Mouse (Mus musculus) frontal cortex, postnatal 14 days (tissue): ENCODE data around the gene Tbcel.

Experiments used
- DNase-seq, 2 experiments: peaks; one replicate each; pipeline ENCODE4 v3.0.0; 2022; ENCODE audit warnings: low spot score in 2 of 2

The Tbcel gene

GRCm38 (mm10) chr9:42486913-42487312 is 20.7 kb downstream of the Tbcel start:
- DNase-seq, result no peak

- DNase-seq, result no peak
These were observed 22.9 kb downstream of the Tbcel start for GRCm38 (mm10) chr9:42484667-42485066.

- DNase-seq, result no peak
These were observed 24.7 kb downstream of the Tbcel start for GRCm38 (mm10) chr9:42482944-42483343.

- no peak for DNase-seq
These were observed 31.4 kb downstream of the Tbcel start for GRCm38 (mm10) chr9:42476166-42476565.

GRCm38 (mm10) chr9:42474244-42474643 is 33.4 kb downstream of the Tbcel start:
- no peak for DNase-seq

GRCm38 (mm10) chr9:42471921-42472747 is 35.5 kb downstream of the Tbcel start:
- DNase-seq, result peak; percentile 88 to 91

- no peak for DNase-seq
These were observed 36.4 kb downstream of the Tbcel start for GRCm38 (mm10) chr9:42471214-42471613.

- no peak for DNase-seq
These were observed 38.3 kb downstream of the Tbcel start for GRCm38 (mm10) chr9:42469323-42469722.

GRCm38 (mm10) chr9:42468360-42468759 is 39.2 kb downstream of the Tbcel start:
- DNase-seq, result no peak

- DNase-seq, result no peak
These were observed 40.3 kb downstream of the Tbcel start for GRCm38 (mm10) chr9:42467116-42467815.

- DNase-seq, result no peak
These were observed 41.9 kb downstream of the Tbcel start for GRCm38 (mm10) chr9:42465661-42466091.

- DNase-seq, result no peak
These were observed 43.4 kb downstream of the Tbcel start for GRCm38 (mm10) chr9:42464181-42464580.

- no peak for DNase-seq
These were observed 44.2 kb downstream of the Tbcel start for GRCm38 (mm10) chr9:42463220-42463989.

GRCm38 (mm10) chr9:42462585-42463219 is 44.9 kb downstream of the Tbcel start:
- no peak for DNase-seq

- no peak for DNase-seq
These were observed 46.1 kb downstream of the Tbcel start for GRCm38 (mm10) chr9:42461390-42462108.

- no peak for DNase-seq
These were observed 47.3 kb downstream of the Tbcel start for GRCm38 (mm10) chr9:42460353-42460752.

- DNase-seq, result no peak
These were observed 47.9 kb downstream of the Tbcel start for GRCm38 (mm10) chr9:42459736-42460135.

GRCm38 (mm10) chr9:42458741-42459515 is 48.7 kb downstream of the Tbcel start:
- DNase-seq, result no peak

- DNase-seq, result no peak
These were observed 50.1 kb downstream of the Tbcel start for GRCm38 (mm10) chr9:42457501-42457900.

- no peak for DNase-seq
These were observed 53.2 kb downstream of the Tbcel start for GRCm38 (mm10) chr9:42454364-42454763.
